Mouse (Mus musculus): ENCODE measurements at regions not wholly inside any gene's neighbourhood (a gene's known extent, or its start where the extent isn't known, plus 50 kb on each side); places are given as distances from the start of the nearest gene placed in this dataset.

GRCm38 (mm10) chr13:99597891-99598290 is 81.6 kb upstream of the Map1b start:
- TF ChIP-seq CTCF (IDR thresholded peaks at IDR 0.05; ENCODE audit: low read depth) (no peak), EP300 (IDR thresholded peaks at IDR 0.05; ENCODE audit: low read depth) (no peak)
